Mouse (Mus musculus) liver, adult 2 months (tissue): ENCODE data around the gene Mfn2.

Source experiments
- CTCF ChIP-seq: fragments of 200-500 bp; IDR thresholded peaks from 2 replicates; pipeline ENCODE4 v1.5.1; 2011; ENCODE audit warnings: low read depth, low read length, control low read depth
- POLR2A ChIP-seq: fragments of 200-500 bp; IDR thresholded peaks from 2 replicates; pipeline ENCODE4 v1.6.1; 2011; ENCODE audit warnings: low read length, control low read depth; ENCODE audit not compliant: insufficient read depth; ENCODE audit errors: extremely low read depth

- TF ChIP-seq POLR2A (peak; percentile 95), CTCF (no peak)
Measured at GRCm38 (mm10) chr4:147936331-147936954, 31.9 kb upstream of the Mfn2 start, which contains the start of gene Plod1.
